Mouse (Mus musculus): Measurements from ENCODE around the gene Sdk2.

Gene Sdk2

GRCm38 (mm10) chr11:113990466-113990865 lies 76.4 kb downstream of the Sdk2 start:
- peak; percentile 26 for DNase-seq (ENCODE audit: low spot score)

- DNase-seq (ENCODE audit: low spot score) = no peak
These were observed 76.8 kb downstream of the Sdk2 start for GRCm38 (mm10) chr11:113990065-113990464.

- DNase-seq (ENCODE audit: low spot score) = no peak
These were observed 80.9 kb downstream of the Sdk2 start for GRCm38 (mm10) chr11:113985826-113986416.

- DNase-seq (ENCODE audit: low spot score) = no peak
These were observed 84.9 kb downstream of the Sdk2 start for GRCm38 (mm10) chr11:113981732-113982503.

DNA sequence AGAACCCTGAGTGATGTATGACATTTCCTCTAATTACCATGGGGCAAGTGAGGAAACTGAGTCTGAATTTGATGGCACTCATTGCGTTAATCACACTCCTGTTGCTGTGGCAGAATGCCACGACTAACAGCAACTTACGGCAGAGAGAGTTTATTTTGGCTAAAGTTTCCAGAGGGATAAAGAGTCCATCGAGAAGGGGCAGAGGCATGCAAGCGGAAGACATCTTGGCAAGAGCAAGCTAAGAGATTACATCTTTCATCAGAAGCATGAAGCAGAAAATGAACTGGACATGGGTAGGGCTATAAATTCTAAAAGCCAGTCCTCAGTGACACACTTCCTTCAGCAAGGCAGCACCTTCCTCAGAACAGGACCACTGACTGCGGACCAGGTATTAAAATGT lies 85.8 kb downstream of the Sdk2 start:
- no peak for DNase-seq (ENCODE audit: low spot score)

DNA sequence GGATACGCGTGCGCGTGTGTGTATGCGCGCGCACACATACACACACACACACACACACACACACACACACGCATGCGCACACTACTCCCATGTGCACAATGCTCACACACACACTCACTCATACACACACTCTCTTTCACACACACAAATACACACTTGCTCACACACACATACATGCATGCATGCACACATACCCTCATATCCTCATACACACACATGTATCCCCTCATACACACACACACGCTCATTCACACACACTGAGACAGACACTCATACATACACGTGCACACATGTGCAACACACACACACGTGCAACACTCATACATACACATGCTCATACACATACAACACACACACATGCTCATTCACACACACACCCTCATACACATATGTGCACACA lies 88.5 kb downstream of the Sdk2 start:
- DNase-seq (ENCODE audit: low spot score) = no peak

GRCm38 (mm10) chr11:113975667-113975970 lies 91.2 kb downstream of the Sdk2 start:
- no peak for DNase-seq (ENCODE audit: low spot score)

- DNase-seq (ENCODE audit: low spot score) = no peak
These were observed 91.8 kb downstream of the Sdk2 start for GRCm38 (mm10) chr11:113974876-113975666.

GRCm38 (mm10) chr11:113972517-113972872 lies 94.4 kb downstream of the Sdk2 start:
- DNase-seq (ENCODE audit: low spot score) = peak; percentile 12

DNA sequence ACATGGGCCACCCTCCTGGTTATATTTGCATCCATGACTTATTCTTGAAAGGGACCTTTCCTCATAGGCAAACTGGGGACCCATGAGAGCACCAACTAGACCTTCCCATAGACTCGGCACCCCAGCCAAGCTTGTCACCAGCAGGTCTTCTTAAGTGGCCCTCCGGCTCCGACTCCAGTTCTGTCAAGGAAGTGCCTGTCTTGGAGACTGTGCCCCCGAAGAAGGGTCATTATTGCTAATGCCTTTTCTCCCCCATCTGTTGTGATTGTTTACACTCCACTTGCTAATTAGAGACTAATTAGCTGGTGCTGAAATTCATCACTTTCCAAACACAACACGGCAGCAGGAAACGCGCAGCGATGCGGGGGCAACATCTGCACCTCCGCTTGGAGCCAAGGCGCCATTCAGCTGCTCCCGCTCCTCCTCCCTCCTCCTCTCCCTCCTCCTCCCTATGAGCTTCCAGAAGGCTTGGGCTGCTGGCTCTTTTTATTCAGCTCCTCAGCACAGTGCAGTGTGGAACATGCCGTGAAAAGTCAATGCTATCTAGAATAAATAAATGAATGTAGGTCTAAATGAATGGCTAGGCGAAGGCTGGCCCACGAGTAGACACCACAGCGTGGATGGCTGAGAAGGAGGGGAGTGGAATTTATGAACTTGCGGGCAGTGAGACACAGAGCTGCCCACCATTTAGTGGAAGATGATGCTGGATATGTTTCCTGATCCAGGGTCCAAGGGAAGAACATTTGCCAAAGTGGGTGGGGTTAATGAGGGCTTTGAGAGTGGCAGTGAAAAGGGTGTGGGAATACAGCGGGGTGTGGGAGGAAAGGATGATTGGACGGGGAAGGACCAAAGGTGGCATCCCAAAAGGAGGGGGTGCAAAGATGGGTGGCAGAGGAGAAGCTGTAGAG lies 95.0 kb downstream of the Sdk2 start:
- DNase-seq (ENCODE audit: low spot score) = no peak

DNA sequence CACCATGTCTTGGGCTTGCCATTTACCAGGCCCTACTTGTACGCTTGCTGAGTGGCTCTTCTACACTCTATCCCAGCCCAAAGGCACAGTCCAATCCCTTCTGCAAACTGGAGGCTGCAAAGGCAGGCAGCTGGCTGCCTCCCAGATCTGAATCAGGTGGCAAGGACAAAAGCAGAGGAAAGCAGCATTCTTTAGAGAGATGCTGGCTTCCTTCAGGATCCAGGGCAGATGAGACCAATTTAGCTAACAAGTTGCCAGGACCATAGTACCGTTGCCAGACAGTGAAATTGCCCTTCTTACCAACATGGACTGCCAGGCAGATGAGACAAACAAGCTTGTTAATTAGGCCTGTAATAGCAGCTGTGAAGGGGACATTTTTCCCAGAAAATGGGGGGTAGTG lies 96.8 kb downstream of the Sdk2 start:
- no peak for DNase-seq (ENCODE audit: low spot score)

DNA sequence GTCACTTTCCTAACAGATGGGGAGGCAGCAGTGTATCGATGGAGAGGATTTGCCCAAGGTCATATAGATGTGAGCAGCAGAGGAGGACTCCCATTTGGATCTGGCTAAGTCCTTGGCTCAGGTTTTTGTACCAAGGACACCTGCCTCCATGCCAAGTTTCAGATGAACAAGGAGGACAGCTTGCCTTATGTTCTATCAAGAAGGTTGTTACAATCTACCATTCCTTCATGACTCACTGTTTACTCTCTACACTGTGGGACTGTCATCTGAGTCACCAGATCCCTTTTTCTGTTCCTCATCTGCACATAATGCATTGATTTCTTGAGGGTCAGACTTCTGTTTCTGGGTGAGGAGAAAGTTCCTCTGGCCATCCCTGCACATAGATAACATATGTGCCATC lies 101.6 kb downstream of the Sdk2 start:
- DNase-seq (ENCODE audit: low spot score) = no peak

- DNase-seq (ENCODE audit: low spot score) = no peak
These were observed 104.1 kb downstream of the Sdk2 start for GRCm38 (mm10) chr11:113962751-113963150.

GRCm38 (mm10) chr11:113951616-113951988 lies 115.2 kb downstream of the Sdk2 start:
- DNase-seq (ENCODE audit: low spot score) = no peak

DNA sequence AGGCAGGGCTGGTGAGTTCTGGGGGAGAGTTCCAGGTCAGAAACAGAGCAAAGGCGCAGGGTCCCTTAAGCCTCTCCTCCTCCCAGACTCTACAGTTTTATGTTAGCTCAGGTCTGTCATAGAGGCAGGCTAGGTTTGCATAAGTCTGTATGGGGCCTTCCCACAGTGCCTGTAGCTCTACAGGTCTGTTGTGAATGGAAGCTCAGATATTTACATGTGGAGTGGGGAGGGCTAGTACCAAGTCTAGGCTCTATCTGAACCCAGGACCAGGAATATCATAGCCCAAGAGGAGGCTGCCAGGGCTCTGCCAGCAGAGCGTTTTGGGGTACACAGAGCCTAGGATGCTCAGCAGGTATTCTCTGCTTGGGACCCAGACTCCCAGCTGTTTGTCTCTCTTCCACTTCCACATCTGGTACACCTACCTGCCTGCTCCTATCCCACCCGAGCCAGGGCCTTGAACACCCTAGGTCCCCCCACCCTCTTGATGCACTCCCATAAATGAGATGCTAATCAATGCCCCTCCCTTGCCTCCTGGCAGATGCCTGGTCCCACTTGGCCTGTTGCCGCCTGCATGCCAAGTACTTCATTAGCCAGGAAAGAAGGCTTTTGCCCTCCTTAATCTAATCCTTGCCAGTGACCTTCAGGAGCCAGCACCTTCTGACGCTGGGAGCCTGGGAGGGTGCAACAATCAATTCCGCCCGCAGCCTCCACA lies 115.8 kb downstream of the Sdk2 start:
- DNase-seq (ENCODE audit: low spot score) = no peak

- DNase-seq (ENCODE audit: low spot score) = no peak
These were observed 118.2 kb downstream of the Sdk2 start for GRCm38 (mm10) chr11:113948676-113949075.

DNA sequence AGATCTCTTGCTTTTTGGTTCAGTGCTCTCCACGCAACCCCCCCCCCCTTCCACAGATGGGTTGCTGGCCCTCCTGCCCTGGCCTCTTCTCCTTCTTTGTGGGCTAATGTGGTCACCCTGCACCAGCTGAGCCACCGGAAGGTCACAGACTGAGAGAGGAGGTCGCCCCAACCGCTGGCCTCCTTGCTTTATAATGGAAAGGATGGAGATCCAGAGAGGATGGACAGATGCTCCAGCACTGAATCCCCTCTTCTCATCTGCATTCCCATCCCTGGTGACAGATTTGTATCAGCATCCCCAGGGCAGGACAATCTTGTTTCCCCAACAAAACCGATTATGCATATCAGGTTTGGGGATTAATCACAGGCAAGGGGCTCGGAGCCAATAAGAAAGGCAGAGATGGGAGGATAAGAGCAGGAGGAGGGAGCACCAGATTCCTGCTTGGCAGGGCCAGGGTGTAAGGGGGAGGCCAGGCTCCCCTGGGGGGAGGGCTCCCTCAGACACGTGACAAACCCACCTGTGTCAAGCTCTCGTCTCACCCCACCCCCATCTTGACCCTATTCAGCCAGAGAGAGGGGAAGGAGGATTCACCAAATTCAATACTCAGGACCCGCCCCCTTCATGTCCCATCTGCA lies 124.6 kb downstream of the Sdk2 start:
- DNase-seq (ENCODE audit: low spot score) = no peak

- no peak for DNase-seq (ENCODE audit: low spot score)
These were observed 133.2 kb downstream of the Sdk2 start for GRCm38 (mm10) chr11:113933678-113934077.

DNA sequence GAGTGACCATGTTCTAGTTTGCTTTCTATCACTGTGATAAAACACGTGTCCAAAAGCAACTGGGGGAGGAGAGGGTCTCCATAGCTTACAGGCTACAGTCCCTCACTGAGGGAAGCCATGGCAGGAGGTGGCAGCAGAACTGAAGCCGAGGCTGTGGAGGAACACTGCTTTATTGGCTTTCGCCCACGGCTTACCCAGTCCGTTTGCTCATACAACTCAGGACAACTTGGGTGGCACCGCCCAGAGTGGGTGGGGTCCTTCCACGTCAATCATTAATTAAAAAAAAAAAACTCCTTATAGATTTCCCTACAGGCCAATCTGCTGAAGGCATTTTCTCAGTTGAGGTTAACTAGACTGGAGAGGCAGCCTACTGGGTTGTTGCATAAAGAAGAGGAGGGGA lies 133.9 kb downstream of the Sdk2 start:
- DNase-seq (ENCODE audit: low spot score) = no peak

- DNase-seq (ENCODE audit: low spot score) = no peak
These were observed 135.1 kb downstream of the Sdk2 start for GRCm38 (mm10) chr11:113931701-113932100.

- DNase-seq (ENCODE audit: low spot score) = no peak
These were observed 136.7 kb downstream of the Sdk2 start for GRCm38 (mm10) chr11:113930112-113930511.

All from lung, postnatal 25 days (tissue).